Mouse (Mus musculus): ENCODE data around the gene Wdr62. TPM values are rescaled to one million over a fixed set of nuclear protein-coding genes. Genes with fewer than 3 reads are reported as not detected.
A peak's percentile ranks its signal among the peaks of the same experiment; 100 is the strongest.

Gene Wdr62
- total and polyA plus RNA-seq, 2 experiments: 0.55 to 5.9 TPM

GRCm38 (mm10) chr7:30281522-30281921 is 1.3 kb upstream of the Wdr62 start:
- WGBS: 80% methylated on average over 4 of the region's 4 CpGs
- H3K27me3 ChIP-seq (ENCODE audit: control insufficient read depth, insufficient read depth, low read length): no peaks in the 10 kb centered on the region
- H3K9ac ChIP-seq (ENCODE audit: low read depth, low read length): no peak overlapping the region
- TF ChIP-seq CTCF (IDR thresholded peaks at IDR 0.05; ENCODE audit: low read depth, low read length) (no peak), POLR2A (IDR thresholded peaks at IDR 0.05; ENCODE audit: extremely low read depth, insufficient read depth, low read length) (no peak)
- H3K27ac ChIP-seq (replicated peaks; ENCODE audit: insufficient read depth, low read depth, low read length): no peak overlapping the region
- H3K4me3 ChIP-seq (ENCODE audit: insufficient read depth, low read depth, low read length): no peak overlapping the region
- no peak for DNase-seq (ENCODE audit: extremely low read depth, low read depth, low spot score)
- H3K36me3 ChIP-seq (ENCODE audit: control insufficient read depth, insufficient read depth, low read length): no peaks in the 10 kb centered on the region
- H3K4me1 ChIP-seq (ENCODE audit: control insufficient read depth, insufficient read depth, low read length): no peaks in the 10 kb centered on the region
- no peaks in the 10 kb centered on the region for H3K79me2 ChIP-seq (ENCODE audit: control insufficient read depth, insufficient read depth, low read length)

- Histone ChIP-seq H3K27ac (replicated peaks; ENCODE audit: insufficient read depth, low read depth, low read length) (peak overlapping the region; percentile 89), H3K27me3 (ENCODE audit: control insufficient read depth, insufficient read depth, low read length) (no peaks in the 10 kb centered on the region), H3K9ac (ENCODE audit: low read depth, low read length) (peak overlapping the region; percentile 32), H3K4me1 (ENCODE audit: control insufficient read depth, insufficient read depth, low read length) (no peaks in the 10 kb centered on the region), H3K36me3 (ENCODE audit: control insufficient read depth, insufficient read depth, low read length) (no peaks in the 10 kb centered on the region), H3K4me3 (ENCODE audit: insufficient read depth, low read depth, low read length) (peak overlapping the region; percentile 39), H3K79me2 (ENCODE audit: control insufficient read depth, insufficient read depth, low read length) (no peaks in the 10 kb centered on the region)
- TF ChIP-seq POLR2A (IDR thresholded peaks at IDR 0.05; ENCODE audit: extremely low read depth, insufficient read depth, low read length) (no peak), CTCF (IDR thresholded peaks at IDR 0.05; ENCODE audit: low read depth, low read length) (no peak)
- peak; percentile 71 for DNase-seq (ENCODE audit: extremely low read depth, low read depth, low spot score)
- under 1% methylated on average over 20 of the region's 20 CpGs for WGBS
These were observed 485 bp upstream of the Wdr62 start for GRCm38 (mm10) chr7:30280670-30281138.

GRCm38 (mm10) chr7:30279536-30279935 is 683 bp downstream of the Wdr62 start:
- Histone ChIP-seq H3K27ac (replicated peaks; ENCODE audit: insufficient read depth, low read depth, low read length) (no peak overlapping the region), H3K27me3 (ENCODE audit: control insufficient read depth, insufficient read depth, low read length) (no peaks in the 10 kb centered on the region), H3K79me2 (ENCODE audit: control insufficient read depth, insufficient read depth, low read length) (no peaks in the 10 kb centered on the region), H3K9ac (ENCODE audit: low read depth, low read length) (no peak overlapping the region), H3K4me1 (ENCODE audit: control insufficient read depth, insufficient read depth, low read length) (no peaks in the 10 kb centered on the region), H3K36me3 (ENCODE audit: control insufficient read depth, insufficient read depth, low read length) (no peaks in the 10 kb centered on the region), H3K4me3 (ENCODE audit: insufficient read depth, low read depth, low read length) (peak overlapping the region; percentile 63; the same call in 1 of the 2 replicates)
- under 1% methylated on average over 6 of the region's 6 CpGs for WGBS
- TF ChIP-seq POLR2A (IDR thresholded peaks at IDR 0.05; ENCODE audit: extremely low read depth, insufficient read depth, low read length) (no peak), CTCF (IDR thresholded peaks at IDR 0.05; ENCODE audit: low read depth, low read length) (no peak)
- no peak for DNase-seq (ENCODE audit: extremely low read depth, low read depth, low spot score)

GRCm38 (mm10) chr7:30278911-30279310 is 1.3 kb downstream of the Wdr62 start:
- peak; percentile 78 for DNase-seq (ENCODE audit: extremely low read depth, low read depth, low spot score)
- 6% methylated on average over 2 of the region's 2 CpGs for WGBS
- no peaks in the 10 kb centered on the region for H3K79me2 ChIP-seq (ENCODE audit: control insufficient read depth, insufficient read depth, low read length)
- H3K27me3 ChIP-seq (ENCODE audit: control insufficient read depth, insufficient read depth, low read length): no peaks in the 10 kb centered on the region
- no peaks in the 10 kb centered on the region for H3K36me3 ChIP-seq (ENCODE audit: control insufficient read depth, insufficient read depth, low read length)
- H3K27ac ChIP-seq (replicated peaks; ENCODE audit: insufficient read depth, low read depth, low read length): no peak overlapping the region
- H3K4me1 ChIP-seq (ENCODE audit: control insufficient read depth, insufficient read depth, low read length): no peaks in the 10 kb centered on the region
- TF ChIP-seq POLR2A (IDR thresholded peaks at IDR 0.05; ENCODE audit: extremely low read depth, insufficient read depth, low read length) (no peak), CTCF (IDR thresholded peaks at IDR 0.05; ENCODE audit: low read depth, low read length) (no peak)
- no peak overlapping the region for H3K9ac ChIP-seq (ENCODE audit: low read depth, low read length)
- H3K4me3 ChIP-seq (ENCODE audit: insufficient read depth, low read depth, low read length): no peak overlapping the region

GRCm38 (mm10) chr7:30274383-30274782 is 5.8 kb downstream of the Wdr62 start:
- Histone ChIP-seq H3K9ac (ENCODE audit: low read depth, low read length) (no peak overlapping the region), H3K27me3 (ENCODE audit: control insufficient read depth, insufficient read depth, low read length) (no peaks in the 10 kb centered on the region), H3K27ac (replicated peaks; ENCODE audit: insufficient read depth, low read depth, low read length) (no peak overlapping the region), H3K36me3 (ENCODE audit: control insufficient read depth, insufficient read depth, low read length) (peaks cover 2% of the 10 kb centered on the region; the same call in 1 of the 2 replicates), H3K79me2 (ENCODE audit: control insufficient read depth, insufficient read depth, low read length) (no peaks in the 10 kb centered on the region), H3K4me1 (ENCODE audit: control insufficient read depth, insufficient read depth, low read length) (no peaks in the 10 kb centered on the region), H3K4me3 (ENCODE audit: insufficient read depth, low read depth, low read length) (no peak overlapping the region)
- 80% methylated on average over 6 of the region's 6 CpGs for WGBS
- TF ChIP-seq CTCF (IDR thresholded peaks at IDR 0.05; ENCODE audit: low read depth, low read length) (no peak), POLR2A (IDR thresholded peaks at IDR 0.05; ENCODE audit: extremely low read depth, insufficient read depth, low read length) (no peak)
- DNase-seq (ENCODE audit: extremely low read depth, low read depth, low spot score): no peak

GRCm38 (mm10) chr7:30269641-30270040 is 10.6 kb downstream of the Wdr62 start:
- Histone ChIP-seq H3K79me2 (ENCODE audit: control insufficient read depth, insufficient read depth, low read length) (no peaks in the 10 kb centered on the region), H3K4me3 (ENCODE audit: insufficient read depth, low read depth, low read length) (no peak overlapping the region), H3K9ac (ENCODE audit: low read depth, low read length) (no peak overlapping the region), H3K4me1 (ENCODE audit: control insufficient read depth, insufficient read depth, low read length) (no peaks in the 10 kb centered on the region), H3K27me3 (ENCODE audit: control insufficient read depth, insufficient read depth, low read length) (no peaks in the 10 kb centered on the region), H3K36me3 (ENCODE audit: control insufficient read depth, insufficient read depth, low read length) (peaks cover 2% of the 10 kb centered on the region; the same call in 1 of the 2 replicates), H3K27ac (replicated peaks; ENCODE audit: insufficient read depth, low read depth, low read length) (no peak overlapping the region)
- no peak for DNase-seq (ENCODE audit: extremely low read depth, low read depth, low spot score)
- no peak for TF ChIP-seq CTCF (IDR thresholded peaks at IDR 0.05; ENCODE audit: low read depth, low read length)
- no peak for TF ChIP-seq POLR2A (IDR thresholded peaks at IDR 0.05; ENCODE audit: extremely low read depth, insufficient read depth, low read length)
- WGBS: 83% methylated on average over 4 of the region's 4 CpGs

Measured in liver, adult 2 months (tissue).